Mouse (Mus musculus): ENCODE results near the gene Ilk.

Ilk gene

DNA sequence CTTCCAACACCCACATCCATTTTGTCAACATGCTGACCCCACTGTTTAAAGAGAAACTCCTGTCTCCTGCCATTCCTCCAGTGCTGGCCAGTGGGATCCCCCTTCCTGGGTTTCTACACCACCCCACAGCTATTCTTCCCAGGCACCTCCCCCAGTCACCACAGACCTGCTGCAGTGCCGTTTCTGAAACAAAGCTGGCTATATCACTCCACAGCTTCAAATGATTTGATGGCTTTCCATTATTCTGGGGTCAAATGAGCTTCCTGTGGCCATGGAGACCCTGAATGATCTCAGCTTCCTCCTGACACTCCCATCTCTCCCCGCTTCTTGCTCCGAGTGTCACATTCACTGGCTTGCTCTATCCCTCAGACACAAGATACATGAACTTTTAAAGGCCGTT lies 48.2 kb downstream of the Ilk start:
- 44% methylated on average over 4 of the region's 4 CpGs for WGBS

DNA sequence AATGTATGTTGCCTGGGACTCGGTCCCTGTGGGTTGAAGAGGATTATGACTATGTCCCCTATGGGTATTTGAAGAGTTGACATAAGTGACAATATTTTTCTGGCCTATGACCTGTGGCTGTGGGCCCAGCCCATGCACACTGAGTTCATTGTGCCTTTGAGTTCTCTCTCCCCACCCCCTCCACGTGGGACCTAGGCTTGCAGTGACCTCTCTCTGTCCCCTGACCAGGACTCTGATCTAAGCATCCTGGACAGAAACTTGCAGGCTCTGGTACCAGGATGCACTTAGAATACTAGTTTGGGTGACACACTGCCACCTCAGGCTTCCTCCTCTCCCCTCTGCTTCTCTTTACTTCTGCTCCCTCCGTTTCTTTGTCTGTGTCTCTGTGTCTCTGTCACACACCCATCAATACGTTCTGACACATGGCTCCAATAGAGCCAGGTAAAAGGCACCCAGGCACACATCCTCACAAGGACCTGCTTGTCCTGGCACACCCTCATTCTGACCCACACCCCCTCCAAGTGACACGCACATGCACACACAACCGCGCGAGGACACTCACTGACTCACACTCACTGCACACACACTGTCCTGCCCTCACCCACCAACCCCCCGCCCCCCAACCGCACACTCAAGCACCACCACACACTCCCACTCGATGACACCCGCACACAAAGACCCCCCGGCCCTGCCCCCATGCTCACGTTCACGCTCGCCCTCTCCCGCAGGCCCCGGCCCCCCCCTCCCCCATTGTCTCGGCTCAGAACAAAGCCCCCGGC lies 50.3 kb downstream of the Ilk start:
- 10% methylated on average over 20 of the region's 20 CpGs for WGBS

DNA sequence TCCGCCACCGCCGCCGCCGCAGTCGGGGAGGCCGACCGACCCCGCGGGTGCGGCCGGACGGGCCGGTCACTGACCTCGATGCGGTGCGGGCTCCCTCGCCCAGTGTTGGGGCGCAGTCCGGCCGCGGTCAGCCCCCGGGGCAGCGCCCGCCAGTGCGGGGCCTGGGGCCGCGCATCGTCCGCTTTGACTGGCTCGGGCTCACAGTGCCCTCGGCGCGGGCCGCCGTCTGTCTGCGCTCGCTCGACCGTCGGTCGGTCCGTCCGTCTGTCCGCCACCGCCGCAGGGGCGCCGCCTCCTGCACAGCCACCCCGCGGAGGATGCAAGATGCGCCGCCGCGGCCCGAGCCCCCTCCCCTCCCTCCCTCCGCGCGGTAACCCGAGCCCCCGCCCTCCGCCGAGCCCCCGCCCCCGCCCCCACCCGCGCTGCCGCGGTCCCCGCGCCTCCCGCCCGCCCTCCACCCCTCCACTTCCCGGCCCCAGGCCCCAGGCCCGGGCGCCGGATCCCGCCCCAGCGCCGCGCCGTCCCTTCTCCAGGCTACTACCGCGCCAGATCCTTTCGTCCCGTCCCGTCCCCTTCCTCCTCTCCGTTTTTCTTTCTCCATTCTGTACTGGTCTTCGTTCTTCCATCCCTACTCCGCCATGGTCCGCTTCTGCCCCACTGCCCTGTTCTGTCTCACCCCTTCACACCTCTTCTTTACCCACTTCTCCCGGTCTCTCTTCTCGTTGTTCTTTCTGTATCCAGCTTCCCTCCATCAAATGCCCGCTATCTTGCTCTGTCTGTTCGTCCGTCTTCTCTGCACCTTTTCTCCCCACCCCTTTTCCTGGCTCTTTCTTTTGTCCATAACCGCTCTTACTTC lies 51.1 kb downstream of the Ilk start, which contains the start of gene Dchs1:
TSS of gene Dchs1 (minus strand) at position 370 of the 856 bp plus-strand sequence.
- 2% methylated on average over 66 of the region's 97 CpGs for WGBS

DNA sequence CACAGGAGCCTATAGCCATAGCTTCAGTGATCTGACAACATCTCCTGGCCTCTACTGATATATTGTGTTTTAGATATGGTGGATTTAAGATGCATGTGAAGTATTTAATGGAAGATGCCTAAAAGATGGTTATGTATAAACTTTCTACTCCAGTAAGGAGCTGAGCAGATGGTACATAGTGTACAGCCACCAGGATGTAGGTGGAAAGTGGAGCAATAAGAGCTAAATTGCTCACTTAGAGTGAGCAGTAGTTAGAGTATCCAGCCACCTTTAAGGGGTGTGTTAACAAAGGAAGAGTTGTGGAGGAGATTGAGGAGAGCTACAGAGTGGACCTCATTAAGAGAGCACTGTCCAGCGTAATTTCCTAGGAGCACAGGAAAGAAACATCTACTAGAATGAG lies 54.8 kb downstream of the Ilk start:
- WGBS, result 69% methylated on average over 1 of the region's 1 CpGs
